Mouse (Mus musculus) olfactory bulb, adult 2 months (tissue): ENCODE results near the gene Srp54a.
"Not testable (repeated sequence)": the region's sequence is repeated elsewhere in the genome, so short reads cannot be mapped to it uniquely, and the experiment has no call there.

Experiments used
- CTCF ChIP-seq: fragments of 200-500 bp; IDR thresholded peaks from 2 replicates; pipeline ENCODE4 v1.5.1; 2012; ENCODE audit warnings: low read depth, mild to moderate bottlenecking, low read length, moderate library complexity; ENCODE audit not compliant: insufficient read depth
- POLR2A ChIP-seq: fragments of 200-500 bp; IDR thresholded peaks from 2 replicates; pipeline ENCODE4 v1.6.1; 2012; ENCODE audit warnings: mild to moderate bottlenecking, low read depth, low read length, moderate library complexity; ENCODE audit not compliant: insufficient read depth

- not testable (repeated sequence) for TF ChIP-seq POLR2A, CTCF
These were observed 1.4 kb upstream of the Srp54a start for GRCm38 (mm10) chr12:55078706-55079105.
